Mouse (Mus musculus): ENCODE data around the gene Arhgap23.

GRCm38 (mm10) chr11:97505784-97506183 is 90.5 kb downstream of the Arhgap23 start:
- TF ChIP-seq ELF1 (IDR thresholded peaks at IDR 0.05; ENCODE audit: low read depth, low read length) (no peak), CTCF (conservative IDR thresholded peaks at IDR 0.05 in 1 of 2, IDR thresholded peaks at IDR 0.05 in 1 of 2; ENCODE audit: low read depth in 2 of 2, low read length in 2 of 2) (no peak), POLR2A (IDR thresholded peaks at IDR 0.05; ENCODE audit: low read depth, low read length) (no peak), JUND (conservative IDR thresholded peaks at IDR 0.05; ENCODE audit: low read depth, low read length) (no peak), UBTF (IDR thresholded peaks at IDR 0.05; ENCODE audit: low read depth, low read length) (no peak), E2F4 (IDR thresholded peaks at IDR 0.05; ENCODE audit: insufficient replicate concordance, low read depth, low read length) (no peak), RAD21 (IDR thresholded peaks at IDR 0.05; ENCODE audit: low read depth, low read length) (no peak), EP300 (IDR thresholded peaks at IDR 0.05; ENCODE audit: low read length) (no peak)
